Mouse (Mus musculus) brain, embryonic 14.5 days (tissue): ENCODE measurements around the gene Troap.

Source experiments
- CTCF ChIP-seq: fragments of 200-500 bp; IDR thresholded peaks from 2 replicates; pipeline ENCODE4 v1.5.1; 2012; ENCODE audit warnings: inconsistent platforms, mild to moderate bottlenecking, moderate library complexity, borderline replicate concordance; ENCODE audit not compliant: insufficient read depth, insufficient read length; ENCODE audit errors: extremely low read depth
- POLR2A ChIP-seq: fragments of 200-500 bp; IDR thresholded peaks from 2 replicates; pipeline ENCODE4 v1.6.1; 2012; ENCODE audit warnings: mild to moderate bottlenecking, inconsistent platforms, borderline replicate concordance; ENCODE audit not compliant: poor library complexity, insufficient read depth, insufficient read length, severe bottlenecking; ENCODE audit errors: extremely low read depth

GRCm38 (mm10) chr15:99030585-99031387, 43.6 kb upstream of the Troap start:
- TF ChIP-seq CTCF (no peak), POLR2A (no peak)
